Mouse (Mus musculus): ENCODE results near the gene Shmt1. TPM values are rescaled to one million over a fixed set of nuclear protein-coding genes. Genes with fewer than 3 reads are reported as not detected.

The Shmt1 gene
- total RNA-seq, 2 experiments from 2014 or later, result 40.4 to 80.2 TPM

DNA sequence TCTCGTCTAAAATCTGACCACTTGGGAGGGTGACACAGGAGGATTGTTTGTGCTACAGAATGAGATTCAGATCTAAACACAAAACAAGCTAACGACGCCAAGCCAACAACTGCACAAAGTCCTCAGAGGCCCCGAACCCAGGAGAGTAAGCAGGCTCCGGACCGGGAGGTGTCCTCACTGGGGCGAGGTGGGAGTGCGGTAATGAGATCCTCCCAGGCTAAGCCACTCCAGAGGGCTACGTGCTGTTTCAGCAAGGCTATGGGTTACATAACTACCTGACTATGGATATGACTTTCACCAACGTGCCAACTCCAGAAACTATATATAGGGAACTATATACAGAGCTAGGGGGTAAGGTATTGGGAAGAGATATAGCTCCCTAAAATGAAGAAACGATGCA is 15.2 kb downstream of the Shmt1 start:
- DNase-seq, result no peak

DNA sequence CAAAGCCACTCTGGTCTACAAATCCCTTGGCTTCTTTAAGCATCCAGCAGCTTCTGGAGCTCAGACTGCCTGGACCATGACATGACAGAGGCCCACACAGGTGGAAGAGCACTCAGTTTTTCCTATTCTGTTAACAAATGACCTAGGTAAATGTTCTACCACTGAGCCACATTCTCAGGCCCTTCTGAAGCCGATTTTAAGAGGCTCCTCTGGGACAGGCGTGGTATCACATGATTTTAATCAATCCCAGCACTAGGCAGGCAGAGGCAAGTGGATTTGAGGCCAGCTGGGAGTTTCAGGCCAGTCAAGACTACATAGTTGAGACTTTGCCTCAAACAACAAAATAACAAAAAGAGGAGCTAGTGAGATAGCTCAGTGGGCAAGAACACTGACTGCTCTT is 21.0 kb downstream of the Shmt1 start:
- no peak for DNase-seq

- no peak for DNase-seq
These were observed 23.9 kb downstream of the Shmt1 start for GRCm38 (mm10) chr11:60787595-60787994.

GRCm38 (mm10) chr11:60784179-60784922 is 27.2 kb downstream of the Shmt1 start:
- DNase-seq, result no peak

GRCm38 (mm10) chr11:60779673-60780189 is 31.8 kb downstream of the Shmt1 start:
- DNase-seq, result no peak

DNA sequence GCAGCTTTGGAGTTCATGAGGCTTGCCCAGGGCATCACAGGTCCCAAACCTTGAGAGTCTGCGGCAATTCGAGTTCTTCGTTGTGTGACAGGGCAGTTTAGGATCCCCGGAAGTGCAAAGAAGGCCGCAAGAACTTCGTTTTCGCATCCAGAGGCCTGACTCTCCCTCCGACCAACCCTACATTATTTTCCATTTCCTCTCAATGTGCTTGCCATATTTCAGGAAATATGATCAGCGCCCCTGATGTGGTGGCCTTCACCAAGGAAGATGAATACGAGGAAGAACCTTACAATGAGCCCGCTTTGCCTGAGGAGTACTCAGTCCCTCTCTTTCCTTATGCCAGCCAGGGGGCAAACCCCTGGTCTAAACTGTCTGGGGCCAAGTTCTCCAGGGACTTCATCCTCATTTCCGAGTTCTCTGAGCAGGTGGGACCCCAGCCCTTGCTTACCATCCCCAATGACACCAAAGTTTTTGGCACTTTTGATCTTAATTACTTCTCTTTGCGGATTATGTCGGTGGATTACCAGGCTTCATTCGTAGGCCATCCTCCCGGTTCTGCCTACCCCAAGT is 33.6 kb downstream of the Shmt1 start:
- DNase-seq, result no peak

DNA sequence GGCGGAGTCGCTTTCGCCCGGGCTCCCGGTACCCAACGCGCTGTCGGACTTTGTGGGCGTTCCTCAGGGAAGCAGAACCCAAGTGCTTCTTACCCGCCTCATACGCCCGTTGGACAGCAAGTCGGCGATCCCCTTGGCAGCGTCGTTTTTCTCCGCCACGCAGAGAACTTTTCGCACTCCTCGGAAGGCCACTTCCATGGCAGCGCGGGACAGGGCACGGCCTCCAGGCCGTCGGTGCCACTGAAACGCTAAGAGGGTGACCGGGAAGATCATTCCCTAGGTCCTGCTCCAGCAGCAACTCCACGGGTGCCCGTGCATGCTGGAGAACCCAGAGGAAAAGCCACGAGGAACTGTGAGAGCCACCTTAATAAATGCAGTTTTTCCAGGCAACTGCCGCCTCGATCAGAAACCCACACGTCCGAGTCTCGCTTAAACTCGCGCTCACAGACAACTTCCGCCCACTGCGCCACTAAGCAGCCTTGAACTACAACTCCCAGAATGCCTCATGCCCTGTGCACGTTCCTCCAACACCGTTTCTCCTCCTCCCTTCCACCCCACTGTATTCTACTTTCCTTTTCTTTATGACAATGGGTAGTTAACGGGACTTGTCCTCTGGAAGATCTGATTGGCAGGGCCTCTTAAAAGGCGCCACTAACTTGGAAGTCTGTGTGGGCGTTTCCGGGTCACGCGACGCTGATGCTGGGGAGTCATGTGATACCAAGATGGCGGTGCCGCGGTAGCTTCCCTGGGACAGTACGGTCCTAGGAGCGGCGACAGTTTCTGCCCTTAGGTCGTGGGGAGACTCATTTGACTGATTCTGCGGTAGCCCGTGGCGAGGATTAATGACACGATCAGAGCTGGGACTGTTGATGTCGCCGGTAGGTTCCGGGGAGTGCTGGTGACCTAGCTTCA is 34.4 kb downstream of the Shmt1 start, which contains the start of the genes Top3a and Smcr8:
Top3a (minus strand) TSS at position 537 of the 912 bp plus-strand sequence.
Smcr8 (plus strand) TSS at position 696 of the 912 bp plus-strand sequence.
- DNase-seq, result peak; percentile 86 to 88

DNA sequence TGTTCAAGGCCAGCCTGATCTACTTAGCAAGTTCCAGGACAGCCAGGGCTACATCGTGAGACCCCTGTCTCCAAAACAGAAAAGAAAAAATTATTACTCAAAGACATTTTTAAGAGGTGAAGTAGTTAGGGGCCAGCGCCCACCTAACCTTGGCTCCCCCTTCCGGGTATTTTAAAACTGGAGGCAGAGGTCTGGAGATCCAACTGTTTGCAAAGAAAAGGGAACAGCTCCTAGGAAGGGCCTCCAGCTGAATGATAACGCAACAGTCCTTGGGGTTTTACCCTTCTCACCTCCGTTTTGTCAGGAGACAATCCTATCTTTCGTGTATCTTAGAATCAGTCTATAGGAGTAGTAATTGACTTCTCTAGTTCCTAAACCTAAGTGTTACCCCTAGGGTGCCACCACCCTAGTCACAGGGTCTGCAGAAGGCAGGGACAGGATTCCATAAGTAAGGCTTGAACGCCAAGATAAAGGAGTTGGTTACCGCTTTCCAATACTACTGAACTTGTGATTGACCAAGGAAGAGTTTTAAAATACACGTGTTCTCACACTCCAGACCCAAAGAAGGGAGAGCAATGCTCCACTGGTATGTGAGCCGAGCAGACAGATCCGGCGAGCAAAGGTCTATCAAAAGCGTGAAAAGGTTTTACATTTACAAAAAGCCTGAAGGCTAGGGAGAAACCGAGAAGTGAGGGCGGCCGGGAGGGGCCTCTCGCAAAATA is 35.2 kb downstream of the Shmt1 start:
- no peak for DNase-seq

DNA sequence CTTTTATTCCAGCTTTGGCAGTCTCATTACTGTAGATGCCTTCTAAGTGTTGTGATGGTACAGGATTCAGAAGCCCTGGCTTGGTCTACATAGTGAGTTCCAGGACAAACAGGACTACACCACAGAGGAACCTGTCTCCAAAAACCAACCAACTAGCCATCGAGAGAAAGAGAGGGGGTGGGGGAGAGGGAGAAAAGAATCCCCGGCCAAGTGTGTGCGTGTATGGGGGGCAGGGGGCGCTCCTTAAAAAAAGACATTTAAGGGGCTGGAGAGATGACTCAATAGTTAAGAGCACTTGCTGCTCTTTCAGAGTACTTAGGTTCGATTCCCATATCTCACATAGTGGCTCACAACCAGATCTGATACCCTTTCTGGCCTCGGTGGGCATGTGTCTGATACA is 35.9 kb downstream of the Shmt1 start:
- DNase-seq, result no peak

DNA sequence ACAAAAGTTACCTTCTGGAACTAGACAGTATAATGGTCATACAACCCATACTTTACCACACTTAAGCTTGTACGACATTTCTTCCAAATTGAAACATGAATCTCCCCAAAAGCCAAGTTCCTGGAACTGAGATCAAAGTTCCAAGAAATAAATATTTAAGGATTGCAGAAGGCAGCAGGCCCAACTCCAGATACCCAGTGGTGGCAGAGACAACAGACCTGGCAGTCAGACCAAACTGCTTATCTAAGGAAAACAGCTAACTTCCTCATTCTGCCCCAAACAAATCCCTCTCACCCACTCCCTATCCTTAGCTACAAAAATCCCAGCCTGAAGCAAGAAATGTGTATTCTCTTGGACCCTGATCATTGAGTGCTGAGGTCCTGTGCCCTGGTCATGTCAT is 36.7 kb downstream of the Shmt1 start:
- no peak for DNase-seq

DNA sequence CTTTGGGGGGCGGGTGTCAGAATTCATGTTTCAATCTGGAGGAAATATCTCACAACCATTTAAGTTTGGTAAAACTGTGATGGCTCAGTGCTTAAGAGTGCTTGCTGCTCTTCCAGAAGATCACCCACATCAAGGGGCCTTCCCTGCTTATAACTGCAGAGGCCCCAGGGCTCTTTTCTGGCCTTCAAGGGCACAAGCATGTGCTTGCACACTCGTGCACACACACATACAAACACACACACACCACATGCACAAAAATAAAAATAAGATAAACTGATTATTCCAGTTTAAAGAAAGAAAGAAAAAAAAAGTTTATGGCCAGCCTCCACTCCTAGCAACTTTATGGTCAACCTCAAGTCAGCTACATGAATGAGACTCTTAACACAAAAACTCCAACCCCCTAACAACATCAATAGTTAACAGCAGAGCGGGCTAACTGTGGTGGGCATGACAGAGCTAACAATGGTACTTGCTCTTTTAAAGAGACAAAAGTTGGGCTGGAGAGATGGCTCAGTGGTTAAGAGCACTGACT is 37.3 kb downstream of the Shmt1 start:
- no peak for DNase-seq

GRCm38 (mm10) chr11:60772161-60772560 is 39.4 kb downstream of the Shmt1 start:
- no peak for DNase-seq

DNA sequence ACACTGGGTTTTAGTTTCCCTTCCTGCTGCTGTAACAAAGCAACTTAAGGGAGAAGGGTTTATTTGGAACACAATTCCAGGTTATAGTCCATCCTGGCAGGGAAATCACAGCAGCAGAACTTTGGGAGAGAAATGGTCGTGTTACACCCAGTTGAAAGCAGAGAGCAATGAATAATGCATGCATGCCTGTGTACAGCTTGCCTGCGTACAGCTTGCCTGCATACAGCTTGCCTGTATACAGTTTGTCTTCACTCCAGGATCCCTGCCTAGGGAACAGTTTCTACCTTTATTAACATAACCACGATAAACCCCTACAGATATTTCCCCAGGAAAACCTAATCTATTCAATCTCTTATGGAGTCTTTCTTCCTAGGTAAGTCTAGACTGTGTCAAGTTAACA is 40.7 kb downstream of the Shmt1 start:
- DNase-seq, result no peak

GRCm38 (mm10) chr11:60769322-60769721 is 42.2 kb downstream of the Shmt1 start:
- DNase-seq, result no peak

DNA sequence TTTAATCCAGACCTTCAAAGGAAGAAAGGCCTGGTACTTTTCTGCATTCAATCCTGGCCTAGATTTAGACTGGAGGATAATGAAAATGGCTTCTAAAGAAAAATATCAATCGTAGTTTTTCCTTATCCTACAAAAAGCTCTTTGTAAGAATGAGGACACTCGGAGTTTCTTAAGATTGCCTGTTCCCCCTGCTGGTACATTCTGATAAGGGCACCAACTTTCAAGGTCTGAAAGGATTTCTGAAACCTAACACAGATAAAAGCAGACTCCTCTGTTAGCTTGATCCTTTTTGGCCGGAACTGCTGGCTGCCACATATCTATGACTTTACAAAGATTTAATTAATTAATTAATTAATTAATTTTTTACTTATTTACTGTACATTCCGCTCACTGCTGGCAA is 44.5 kb downstream of the Shmt1 start:
- DNase-seq, result no peak

DNA sequence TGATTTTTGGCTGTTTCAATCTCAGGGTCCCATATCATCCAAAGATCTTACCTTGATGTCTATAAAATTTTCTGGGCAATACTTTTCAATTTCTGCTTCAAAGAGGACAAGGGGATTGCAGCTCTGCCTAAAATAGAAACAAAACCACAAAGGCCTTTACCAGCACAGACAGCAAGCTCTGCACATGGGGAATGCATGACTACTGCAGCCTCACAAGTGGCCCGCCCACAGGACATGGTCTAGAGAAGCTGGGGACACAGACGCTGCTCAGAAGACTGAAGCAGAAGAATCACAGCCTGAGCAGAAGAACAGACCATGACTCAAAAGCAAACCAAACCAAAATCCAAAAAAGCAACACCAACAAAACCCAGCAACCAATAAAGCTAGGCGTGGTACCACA is 49.8 kb downstream of the Shmt1 start:
- DNase-seq, result no peak

GRCm38 (mm10) chr11:60755570-60755969 is 55.9 kb downstream of the Shmt1 start:
- no peak for DNase-seq

- no peak for DNase-seq
These were observed 71.2 kb downstream of the Shmt1 start for GRCm38 (mm10) chr11:60740321-60740720.
